Mouse (Mus musculus): ENCODE measurements at regions not wholly inside any gene's neighbourhood (a gene's known extent, or its start where the extent isn't known, plus 50 kb on each side); places are given as distances from the start of the nearest gene placed in this dataset.

GRCm38 (mm10) chr10:99416896-99417479, 154.0 kb downstream of the Dusp6 start:
- no peaks in the 10 kb centered on the region for H3K9me3 ChIP-seq (ENCODE audit: low read length)
- no peak overlapping the region for H3K4me2 ChIP-seq (replicated peaks; ENCODE audit: low read depth, low read length)
- H3K27ac ChIP-seq (ENCODE audit: low read length), result no peak overlapping the region
- DNase-seq (ENCODE audit: low spot score) (peak; percentile 12), ATAC-seq (no peak)
- no peak overlapping the region for H3K9ac ChIP-seq (replicated peaks; ENCODE audit: low read depth)
- no peak overlapping the region for H3K4me3 ChIP-seq (ENCODE audit: low read depth, low read length)
- no peaks in the 10 kb centered on the region for H3K36me3 ChIP-seq (ENCODE audit: insufficient read depth, low read length)
- no peaks in the 10 kb centered on the region for H3K27me3 ChIP-seq (replicated peaks; ENCODE audit: insufficient read depth, low read length)
- 36% methylated on average over 3 of the region's 3 CpGs for WGBS
- no peaks in the 10 kb centered on the region for H3K4me1 ChIP-seq (ENCODE audit: insufficient read depth, low read depth, low read length)
- TF ChIP-seq EP300 (IDR thresholded peaks at IDR 0.05), result no peak
- no peak for TF ChIP-seq CTCF (IDR thresholded peaks at IDR 0.05)

GRCm38 (mm10) chr10:99417591-99417990, 154.6 kb downstream of the Dusp6 start:
- Histone ChIP-seq H3K4me1 (ENCODE audit: insufficient read depth, low read depth, low read length) (no peaks in the 10 kb centered on the region), H3K4me2 (replicated peaks; ENCODE audit: low read depth, low read length) (no peak overlapping the region), H3K9ac (replicated peaks; ENCODE audit: low read depth) (no peak overlapping the region), H3K4me3 (ENCODE audit: low read depth, low read length) (no peak overlapping the region), H3K27me3 (replicated peaks; ENCODE audit: insufficient read depth, low read length) (no peaks in the 10 kb centered on the region), H3K27ac (ENCODE audit: low read length) (no peak overlapping the region), H3K9me3 (ENCODE audit: low read length) (no peaks in the 10 kb centered on the region), H3K36me3 (ENCODE audit: insufficient read depth, low read length) (no peaks in the 10 kb centered on the region)
- DNase-seq (ENCODE audit: low spot score) (no peak), ATAC-seq (no peak)
- TF ChIP-seq CTCF (IDR thresholded peaks at IDR 0.05), result no peak
- no peak for TF ChIP-seq EP300 (IDR thresholded peaks at IDR 0.05)
- 45% methylated on average over 7 of the region's 7 CpGs for WGBS

GRCm38 (mm10) chr10:99418497-99418896, 155.5 kb downstream of the Dusp6 start:
- Histone ChIP-seq H3K36me3 (ENCODE audit: insufficient read depth, low read length) (no peaks in the 10 kb centered on the region), H3K4me2 (replicated peaks; ENCODE audit: low read depth, low read length) (no peak overlapping the region), H3K9ac (replicated peaks; ENCODE audit: low read depth) (no peak overlapping the region), H3K4me1 (ENCODE audit: insufficient read depth, low read depth, low read length) (no peaks in the 10 kb centered on the region), H3K4me3 (ENCODE audit: low read depth, low read length) (no peak overlapping the region), H3K27me3 (replicated peaks; ENCODE audit: insufficient read depth, low read length) (no peaks in the 10 kb centered on the region), H3K9me3 (ENCODE audit: low read length) (no peaks in the 10 kb centered on the region), H3K27ac (ENCODE audit: low read length) (no peak overlapping the region)
- DNase-seq (ENCODE audit: low spot score) (no peak), ATAC-seq (no peak)
- no peak for TF ChIP-seq CTCF (IDR thresholded peaks at IDR 0.05)
- no peak for TF ChIP-seq EP300 (IDR thresholded peaks at IDR 0.05)

GRCm38 (mm10) chr10:99419532-99419931, 156.5 kb downstream of the Dusp6 start:
- DNase-seq (ENCODE audit: low spot score) (no peak), ATAC-seq (no peak)
- no peak overlapping the region for H3K9ac ChIP-seq (replicated peaks; ENCODE audit: low read depth)
- H3K4me1 ChIP-seq (ENCODE audit: insufficient read depth, low read depth, low read length), result no peaks in the 10 kb centered on the region
- H3K9me3 ChIP-seq (ENCODE audit: low read length), result no peaks in the 10 kb centered on the region
- TF ChIP-seq EP300 (IDR thresholded peaks at IDR 0.05) (no peak), CTCF (IDR thresholded peaks at IDR 0.05) (no peak)
- no peaks in the 10 kb centered on the region for H3K27me3 ChIP-seq (replicated peaks; ENCODE audit: insufficient read depth, low read length)
- no peak overlapping the region for H3K27ac ChIP-seq (ENCODE audit: low read length)
- no peak overlapping the region for H3K4me2 ChIP-seq (replicated peaks; ENCODE audit: low read depth, low read length)
- H3K36me3 ChIP-seq (ENCODE audit: insufficient read depth, low read length), result no peaks in the 10 kb centered on the region
- H3K4me3 ChIP-seq (ENCODE audit: low read depth, low read length), result no peak overlapping the region
- WGBS, result 81% methylated on average over 7 of the region's 7 CpGs

- no peaks in the 10 kb centered on the region for H3K27me3 ChIP-seq (replicated peaks; ENCODE audit: insufficient read depth, low read length)
- peak; percentile 66 for DNase-seq (ENCODE audit: low spot score)
- H3K36me3 ChIP-seq (ENCODE audit: insufficient read depth, low read length), result no peaks in the 10 kb centered on the region
- H3K9ac ChIP-seq (replicated peaks; ENCODE audit: low read depth), result no peak overlapping the region
- H3K4me2 ChIP-seq (replicated peaks; ENCODE audit: low read depth, low read length), result no peak overlapping the region
- WGBS, result 72% methylated on average over 5 of the region's 5 CpGs
- no peak overlapping the region for H3K27ac ChIP-seq (ENCODE audit: low read length)
- H3K4me3 ChIP-seq (ENCODE audit: low read depth, low read length), result no peak overlapping the region
- H3K4me1 ChIP-seq (ENCODE audit: insufficient read depth, low read depth, low read length), result no peaks in the 10 kb centered on the region
- peak; percentile 71 for ATAC-seq
- TF ChIP-seq EP300 (IDR thresholded peaks at IDR 0.05) (peak; percentile 94), CTCF (IDR thresholded peaks at IDR 0.05) (peak; percentile 4; the same call in 1 of the 2 replicates)
- H3K9me3 ChIP-seq (ENCODE audit: low read length), result no peaks in the 10 kb centered on the region
Measured at GRCm38 (mm10) chr10:99423406-99423805, 160.4 kb downstream of the Dusp6 start.

- H3K4me3 ChIP-seq (ENCODE audit: low read depth, low read length), result no peak overlapping the region
- WGBS, result 84% methylated on average over 4 of the region's 4 CpGs
- no peak overlapping the region for H3K4me2 ChIP-seq (replicated peaks; ENCODE audit: low read depth, low read length)
- TF ChIP-seq EP300 (IDR thresholded peaks at IDR 0.05), result no peak
- TF ChIP-seq CTCF (IDR thresholded peaks at IDR 0.05), result no peak
- no peak overlapping the region for H3K9ac ChIP-seq (replicated peaks; ENCODE audit: low read depth)
- no peaks in the 10 kb centered on the region for H3K36me3 ChIP-seq (ENCODE audit: insufficient read depth, low read length)
- H3K27ac ChIP-seq (ENCODE audit: low read length), result no peak overlapping the region
- H3K9me3 ChIP-seq (ENCODE audit: low read length), result no peaks in the 10 kb centered on the region
- H3K27me3 ChIP-seq (replicated peaks; ENCODE audit: insufficient read depth, low read length), result no peaks in the 10 kb centered on the region
- DNase-seq (ENCODE audit: low spot score) (peak; percentile 48), ATAC-seq (no peak)
- H3K4me1 ChIP-seq (ENCODE audit: insufficient read depth, low read depth, low read length), result no peaks in the 10 kb centered on the region
Measured at GRCm38 (mm10) chr10:99425265-99425664, 162.2 kb downstream of the Dusp6 start.

- H3K9ac ChIP-seq (replicated peaks; ENCODE audit: low read depth), result no peak overlapping the region
- no peak overlapping the region for H3K4me2 ChIP-seq (replicated peaks; ENCODE audit: low read depth, low read length)
- H3K4me1 ChIP-seq (ENCODE audit: insufficient read depth, low read depth, low read length), result no peaks in the 10 kb centered on the region
- no peaks in the 10 kb centered on the region for H3K9me3 ChIP-seq (ENCODE audit: low read length)
- no peaks in the 10 kb centered on the region for H3K36me3 ChIP-seq (ENCODE audit: insufficient read depth, low read length)
- WGBS, result 85% methylated on average over 9 of the region's 9 CpGs
- H3K4me3 ChIP-seq (ENCODE audit: low read depth, low read length), result no peak overlapping the region
- TF ChIP-seq EP300 (IDR thresholded peaks at IDR 0.05) (no peak), CTCF (IDR thresholded peaks at IDR 0.05) (no peak)
- H3K27ac ChIP-seq (ENCODE audit: low read length), result no peak overlapping the region
- ATAC-seq (no peak), DNase-seq (ENCODE audit: low spot score) (no peak)
- H3K27me3 ChIP-seq (replicated peaks; ENCODE audit: insufficient read depth, low read length), result no peaks in the 10 kb centered on the region
Measured at GRCm38 (mm10) chr10:99430175-99430574, 167.1 kb downstream of the Dusp6 start.
